Comparison of ENCODE assay signal across 18 mouse cellular contexts in genomic region chr6:86689671-86690070, GRCm38 (mm10).
"Had no signal": no experiment of that assay in that cellular context is flagged by ENCODE, and none has a peak within 500 bp of the region (broad histone marks: within the 10 kb centered on the region; RNA-seq: fewer than 3 reads in every experiment).

No protein-coding gene starts in this region.

- H3K4me3 ChIP-seq: layer of hippocampus, adult 2 months; lung, embryonic 15.5 days; midbrain, embryonic 12.5 days; midbrain, embryonic 15.5 days; myocyte; neural tube, embryonic 13.5 days had no signal

- H3K27me3 ChIP-seq: lung, embryonic 15.5 days; midbrain, embryonic 12.5 days; midbrain, embryonic 15.5 days; neural tube, embryonic 13.5 days had no signal

- H3K4me2 ChIP-seq: lung, embryonic 15.5 days; midbrain, embryonic 12.5 days; midbrain, embryonic 15.5 days; neural tube, embryonic 13.5 days had no signal

- H3K9me3 ChIP-seq: lung, embryonic 15.5 days; midbrain, embryonic 12.5 days; midbrain, embryonic 15.5 days; neural tube, embryonic 13.5 days had no signal

- H3K27ac ChIP-seq: kidney, postnatal 0 days; layer of hippocampus, adult 2 months; lung, embryonic 15.5 days; midbrain, embryonic 12.5 days; midbrain, embryonic 15.5 days; neural tube, embryonic 13.5 days; stomach, postnatal 0 days had no signal

- H3K4me1 ChIP-seq: midbrain, embryonic 12.5 days had no signal

- ATAC-seq: intestine, postnatal 0 days; midbrain, embryonic 15.5 days had no signal

- H3K9ac ChIP-seq: lung, embryonic 15.5 days; midbrain, embryonic 12.5 days; midbrain, embryonic 15.5 days; neural tube, embryonic 13.5 days had no signal

- DNase-seq: kidney, adult 2 months; kidney, postnatal 25 days; layer of hippocampus, adult 9-11 months; lung, adult 18-20 months; lung, postnatal 10 days; lung, postnatal 36 days; thymus, adult 2 months; thymus, postnatal 14 days; thymus, postnatal 4 days had no signal
